ENCODE assay signal across 20 mouse cellular contexts in genomic region chr9:65157631-65158030, GRCm38 (mm10). TPM values are rescaled to one million over a fixed set of nuclear protein-coding genes. Genes with fewer than 3 reads are reported as not detected.
DNase-seq lines count a peak whose midpoint lies in the region; ATAC-seq lines count a peak whose summit lies in the region.
"Had no signal": no experiment of that assay in that cellular context is flagged by ENCODE, and none has a peak within 500 bp of the region (broad histone marks: within the 10 kb centered on the region; RNA-seq: fewer than 3 reads in every experiment).

No protein-coding gene starts in this region.

- ATAC-seq in forebrain, embryonic 14.5 days, result no peak
- ATAC-seq in heart, embryonic 14.5 days (ENCODE audit: insufficient number of reproducible peaks, insufficient read depth, low FRiP score, low read depth), result peak; percentile 76; the same call in 1 of the 2 replicates
- ATAC-seq in midbrain, embryonic 12.5 days (ENCODE audit: low FRiP score, low read depth), result no peak
- ATAC-seq in midbrain, embryonic 15.5 days (replicated peaks), result no peak
- no peak for ATAC-seq in hindbrain, embryonic 13.5 days (ENCODE audit: low FRiP score)
- ATAC-seq: CD4-positive, CD25-positive, alpha-beta regulatory T cell, adult 4 months; liver, postnatal 0 days had no signal

- H3K4me1 ChIP-seq in forebrain, embryonic 10.5 days, result peaks cover 100% of the 10 kb centered on the region
- peaks cover 46% of the 10 kb centered on the region for H3K4me1 ChIP-seq in forebrain, embryonic 14.5 days (ENCODE audit: control insufficient read depth, insufficient read depth, low read length)
- peaks cover 12 to 22% of the 10 kb centered on the region in 2 experiments for H3K4me1 ChIP-seq in heart, embryonic 14.5 days (ENCODE audit: control insufficient read depth in 2 of 2, insufficient read depth in 2 of 2, low read length in 2 of 2)
- H3K4me1 ChIP-seq in midbrain, embryonic 12.5 days, result peaks cover 95% of the 10 kb centered on the region
- H3K4me1 ChIP-seq in midbrain, embryonic 15.5 days, result peaks cover 64% of the 10 kb centered on the region
- H3K4me1 ChIP-seq in hindbrain, embryonic 13.5 days (replicated peaks), result peaks cover 87% of the 10 kb centered on the region

- H3K27ac ChIP-seq in forebrain, embryonic 10.5 days, result peak overlapping the region; percentile 92
- H3K27ac ChIP-seq in forebrain, embryonic 14.5 days (ENCODE audit: low read depth, low read length), result no peak overlapping the region
- H3K27ac ChIP-seq in heart, embryonic 14.5 days (replicated peaks in 1 of 2; ENCODE audit: control insufficient read depth in 1 of 2, insufficient read depth in 1 of 2, low read depth in 2 of 2, low read length in 2 of 2), result no peak overlapping the region
- H3K27ac ChIP-seq in midbrain, embryonic 12.5 days (replicated peaks), result peak overlapping the region; percentile 96
- H3K27ac ChIP-seq in midbrain, embryonic 15.5 days, result no peak overlapping the region
- H3K27ac ChIP-seq in hindbrain, embryonic 13.5 days, result peak overlapping the region; percentile 77
- H3K27ac ChIP-seq: embryonic facial prominence, embryonic 13.5 days had no signal

- no peaks in the 10 kb centered on the region for H3K9me3 ChIP-seq in forebrain, embryonic 10.5 days
- H3K9me3 ChIP-seq in forebrain, embryonic 14.5 days (replicated peaks; ENCODE audit: control insufficient read depth, low read length), result no peaks in the 10 kb centered on the region
- H3K9me3 ChIP-seq in heart, embryonic 14.5 days (ENCODE audit: control insufficient read depth, low read length), result no peaks in the 10 kb centered on the region
- H3K9me3 ChIP-seq in midbrain, embryonic 12.5 days, result no peaks in the 10 kb centered on the region
- H3K9me3 ChIP-seq in midbrain, embryonic 15.5 days, result no peaks in the 10 kb centered on the region
- no peaks in the 10 kb centered on the region for H3K9me3 ChIP-seq in hindbrain, embryonic 13.5 days
- H3K9me3 ChIP-seq: embryonic facial prominence, embryonic 13.5 days had no signal

- H3K9ac ChIP-seq in forebrain, embryonic 14.5 days (ENCODE audit: low read length), result no peak overlapping the region
- H3K9ac ChIP-seq in heart, embryonic 14.5 days (ENCODE audit: low read length), result no peak overlapping the region
- H3K9ac ChIP-seq in midbrain, embryonic 12.5 days (replicated peaks), result no peak overlapping the region
- H3K9ac ChIP-seq in midbrain, embryonic 15.5 days, result no peak overlapping the region
- H3K9ac ChIP-seq in hindbrain, embryonic 13.5 days, result no peak overlapping the region
- H3K9ac ChIP-seq: liver, postnatal 0 days had no signal

- H3K4me2 ChIP-seq in forebrain, embryonic 14.5 days (ENCODE audit: low read length), result no peak overlapping the region
- H3K4me2 ChIP-seq in heart, embryonic 14.5 days (ENCODE audit: low read length), result peak overlapping the region; percentile 28
- H3K4me2 ChIP-seq in midbrain, embryonic 12.5 days (replicated peaks), result peak overlapping the region; percentile 34; the same call in 1 of the 2 replicates
- H3K4me2 ChIP-seq in midbrain, embryonic 15.5 days, result no peak overlapping the region
- H3K4me2 ChIP-seq in hindbrain, embryonic 13.5 days, result no peak overlapping the region
- H3K4me2 ChIP-seq: embryonic facial prominence, embryonic 13.5 days had no signal

- DNase-seq in forebrain, embryonic 10.5 days (ENCODE audit: extremely low spot score, low spot score), result no peak
- DNase-seq in forebrain, embryonic 14.5 days (ENCODE audit: low spot score), result no peak
- no peak for DNase-seq in heart, adult 18-20 months
- DNase-seq in urinary bladder, postnatal 14 days (ENCODE audit: low spot score), result no peak
- DNase-seq: cerebellum, postnatal 14 days; kidney, adult 9 months; kidney, postnatal 36 days; layer of hippocampus, adult 9-11 months; liver; liver, postnatal 0 days; spleen, adult 18-20 months; thymus, adult 18-20 months had no signal

- H3K27me3 ChIP-seq in forebrain, embryonic 10.5 days (ENCODE audit: poor library complexity, severe bottlenecking), result peaks cover 11% of the 10 kb centered on the region
- H3K27me3 ChIP-seq in forebrain, embryonic 14.5 days (replicated peaks; ENCODE audit: control insufficient read depth, insufficient read depth, low read length), result no peaks in the 10 kb centered on the region
- H3K27me3 ChIP-seq in heart, embryonic 14.5 days (ENCODE audit: control insufficient read depth, insufficient read depth, low read length), result peaks cover 24% of the 10 kb centered on the region
- H3K27me3 ChIP-seq in midbrain, embryonic 12.5 days, result no peaks in the 10 kb centered on the region
- H3K27me3 ChIP-seq in midbrain, embryonic 15.5 days (replicated peaks), result no peaks in the 10 kb centered on the region
- H3K27me3 ChIP-seq in hindbrain, embryonic 13.5 days, result no peaks in the 10 kb centered on the region

- H3K4me3 ChIP-seq in forebrain, embryonic 10.5 days, result no peak overlapping the region
- H3K4me3 ChIP-seq in forebrain, embryonic 14.5 days (ENCODE audit: low read depth, low read length), result no peak overlapping the region
- H3K4me3 ChIP-seq in heart, embryonic 14.5 days (ENCODE audit: control insufficient read depth in 1 of 2, insufficient read depth in 1 of 2, low read depth in 1 of 2, low read length in 2 of 2), result no peak overlapping the region
- no peak overlapping the region for H3K4me3 ChIP-seq in midbrain, embryonic 12.5 days
- H3K4me3 ChIP-seq in midbrain, embryonic 15.5 days, result no peak overlapping the region
- H3K4me3 ChIP-seq in hindbrain, embryonic 13.5 days, result no peak overlapping the region
- H3K4me3 ChIP-seq: embryonic facial prominence, embryonic 13.5 days had no signal

- peaks cover 77% of the 10 kb centered on the region for H3K36me3 ChIP-seq in forebrain, embryonic 10.5 days (replicated peaks)
- peaks cover 8% of the 10 kb centered on the region for H3K36me3 ChIP-seq in forebrain, embryonic 14.5 days (ENCODE audit: control insufficient read depth, insufficient read depth, low read length)
- no peaks in the 10 kb centered on the region for H3K36me3 ChIP-seq in heart, embryonic 14.5 days (ENCODE audit: control insufficient read depth, insufficient read depth, low read length)
- H3K36me3 ChIP-seq in midbrain, embryonic 12.5 days, result peaks cover 21% of the 10 kb centered on the region
- H3K36me3 ChIP-seq in midbrain, embryonic 15.5 days (replicated peaks), result no peaks in the 10 kb centered on the region; the same call in 1 of the 2 replicates
- peaks cover 10% of the 10 kb centered on the region for H3K36me3 ChIP-seq in hindbrain, embryonic 13.5 days
- H3K36me3 ChIP-seq: embryonic facial prominence, embryonic 13.5 days had no signal

- 29% methylated on average over 6 of the region's 6 CpGs for WGBS in forebrain, embryonic 10.5 days
- 51% methylated on average over 6 of the region's 6 CpGs for WGBS in forebrain, embryonic 14.5 days
- 11% methylated on average over 6 of the region's 6 CpGs for WGBS in heart, embryonic 14.5 days
- 31% methylated on average over 6 of the region's 6 CpGs for WGBS in midbrain, embryonic 12.5 days
- WGBS in midbrain, embryonic 15.5 days, result 49% methylated on average over 6 of the region's 6 CpGs
- whole genome bisulfite sequencing in hindbrain, embryonic 13.5 days, result 34% methylated on average over 6 of the region's 6 CpGs

RNA-seq across cellular contexts. Expression of gene Igdcc3, which starts 16.6 kb away (rescaled TPM):
- 208 and 246 TPM in 2 replicates for polyA plus RNA-seq in forebrain, embryonic 10.5 days (2016; fragmentation: Nextera tagmentation; extraction: Ambion mirVana)
- 5.1 and 5.8 TPM in 2 replicates for polyA plus RNA-seq in forebrain, embryonic 14.5 days (2014; fragmentation: Nextera tagmentation; extraction: Ambion mirVana)
- 0.36 and 0.63 TPM in 2 replicates for polyA plus RNA-seq in heart, embryonic 14.5 days (2014; fragmentation: Nextera tagmentation; extraction: Ambion mirVana)
- total RNA-seq in heart, adult 18-20 months (2021), result under 1 TPM; 0.15 to 0.18 TPM
- polyA plus RNA-seq in midbrain, embryonic 12.5 days (2016; fragmentation: Nextera tagmentation; extraction: Ambion mirVana), result 62.1 and 74.7 TPM in 2 replicates
- polyA plus RNA-seq in midbrain, embryonic 15.5 days (2015; fragmentation: Nextera tagmentation; extraction: Ambion mirVana), result 12.8 and 14.1 TPM in 2 replicates
- 13.8 and 15.5 TPM in 2 replicates for polyA plus RNA-seq in hindbrain, embryonic 13.5 days (2015; fragmentation: Nextera tagmentation; extraction: Ambion mirVana)
- total RNA-seq: megakaryocyte-erythroid progenitor cell, adult 5-6 weeks; MEL had no signal
- polyA plus RNA-seq: CD4-positive, CD25-positive, alpha-beta regulatory T cell, adult 4 months; liver, postnatal 0 days had no signal

RNA-seq across cellular contexts. Expression of gene Parp16, which starts 37.5 kb away (rescaled TPM):
- 7.0 and 8.5 TPM in 2 replicates for polyA plus RNA-seq in forebrain, embryonic 10.5 days (2016; fragmentation: Nextera tagmentation; extraction: Ambion mirVana)
- polyA plus RNA-seq in forebrain, embryonic 14.5 days (2014; fragmentation: Nextera tagmentation; extraction: Ambion mirVana), result 4.2 and 4.4 TPM in 2 replicates
- polyA plus RNA-seq in heart, embryonic 14.5 days (2014; fragmentation: Nextera tagmentation; extraction: Ambion mirVana), result 4.3 and 5.6 TPM in 2 replicates
- total RNA-seq in heart, adult 18-20 months (2021), result 1 to 10 TPM; 2.3 to 2.9 TPM
- polyA plus RNA-seq in midbrain, embryonic 12.5 days (2016; fragmentation: Nextera tagmentation; extraction: Ambion mirVana), result 5.6 and 6.5 TPM in 2 replicates
- polyA plus RNA-seq in midbrain, embryonic 15.5 days (2015; fragmentation: Nextera tagmentation; extraction: Ambion mirVana), result 6.8 and 7.6 TPM in 2 replicates
- polyA plus RNA-seq in hindbrain, embryonic 13.5 days (2015; fragmentation: Nextera tagmentation; extraction: Ambion mirVana), result 5.9 and 6.1 TPM in 2 replicates

RNA-seq across cellular contexts. Expression of gene Igdcc4, which starts 56.3 kb away (rescaled TPM):
- polyA plus RNA-seq in forebrain, embryonic 10.5 days (2016; fragmentation: Nextera tagmentation; extraction: Ambion mirVana), result 7.7 and 8.0 TPM in 2 replicates
- 8.9 and 13.4 TPM in 2 replicates for polyA plus RNA-seq in forebrain, embryonic 14.5 days (2014; fragmentation: Nextera tagmentation; extraction: Ambion mirVana)
- 12.3 and 15.7 TPM in 2 replicates for polyA plus RNA-seq in heart, embryonic 14.5 days (2014; fragmentation: Nextera tagmentation; extraction: Ambion mirVana)
- total RNA-seq in heart, adult 18-20 months (2021), result 10 to 100 TPM; 12.3 to 13.8 TPM
- polyA plus RNA-seq in midbrain, embryonic 12.5 days (2016; fragmentation: Nextera tagmentation; extraction: Ambion mirVana), result 18.2 and 19.5 TPM in 2 replicates
- 16.8 and 17.3 TPM in 2 replicates for polyA plus RNA-seq in midbrain, embryonic 15.5 days (2015; fragmentation: Nextera tagmentation; extraction: Ambion mirVana)
- 9.7 TPM in 2 replicates for polyA plus RNA-seq in hindbrain, embryonic 13.5 days (2015; fragmentation: Nextera tagmentation; extraction: Ambion mirVana)

Comparison
In these comparisons a context has a peak if more than half of its experiments do, and no peak if none do; other contexts are left out.
1. H3K27ac ChIP-seq: peak in forebrain, embryonic 10.5 days (single experiment), midbrain, embryonic 12.5 days (single experiment) and hindbrain, embryonic 13.5 days (single experiment); none in forebrain, embryonic 14.5 days (single experiment), heart, embryonic 14.5 days (0 of 2) and midbrain, embryonic 15.5 days (single experiment).
2. H3K4me2 ChIP-seq: peak in heart, embryonic 14.5 days (single experiment) and midbrain, embryonic 12.5 days (single experiment); none in forebrain, embryonic 14.5 days (single experiment), midbrain, embryonic 15.5 days (single experiment) and hindbrain, embryonic 13.5 days (single experiment).